Mouse (Mus musculus) kidney, postnatal 0 days (tissue): ENCODE results near the gene Amdhd2. TPM values are rescaled to one million over a fixed set of nuclear protein-coding genes. Genes with fewer than 3 reads are reported as not detected.

Source experiments
- ATAC-seq: fragments of 200-750 bp; cut with Nextera tagmentation; replicated peaks from 2 replicates; pipeline ENCODE4 v1.8.0; 2017; ENCODE audit warnings: low read depth, moderate number of reproducible peaks, moderate TSS enrichment, moderate library complexity; ENCODE audit not compliant: low FRiP score
- DNase-seq: peaks from one replicate; pipeline ENCODE4 v3.0.0-alpha.2; 2016; ENCODE audit warnings: low spot score
- H3K27ac ChIP-seq: fragments of 300-500 bp; sonication (generic); 2 replicates; pipeline ENCODE4 v1.5.1; 2014; ENCODE audit warnings: mild to moderate bottlenecking
- H3K27me3 ChIP-seq: fragments of 300-500 bp; sonication (generic); 2 replicates; pipeline ENCODE4 v1.6.1; 2014; ENCODE audit warnings: low read length, mixed read lengths; ENCODE audit not compliant: insufficient read depth
- H3K36me3 ChIP-seq: fragments of 300-500 bp; sonication (generic); 2 replicates; pipeline ENCODE4 v1.6.1; 2014; ENCODE audit warnings: low read length, mixed read lengths; ENCODE audit not compliant: insufficient read depth
- H3K4me1 ChIP-seq: fragments of 300-500 bp; sonication (generic); replicated peaks from 2 replicates; pipeline ENCODE4 v1.6.1; 2014; ENCODE audit warnings: antibody characterized with exemption, low read length, mixed read lengths; ENCODE audit not compliant: insufficient read depth
- H3K4me2 ChIP-seq: fragments of 300-500 bp; sonication (generic); 2 replicates; pipeline ENCODE4 v1.6.1; 2014; ENCODE audit warnings: mild to moderate bottlenecking, low read length, moderate library complexity, mixed read lengths
- H3K4me3 ChIP-seq: fragments of 300-500 bp; sonication (generic); replicated peaks from 2 replicates; pipeline ENCODE4 v1.5.1; 2014; ENCODE audit warnings: low read depth, low read length
- H3K9ac ChIP-seq: fragments of 300-500 bp; sonication (generic); 2 replicates; pipeline ENCODE4 v1.6.1; 2014; ENCODE audit warnings: low read depth, low read length
- H3K9me3 ChIP-seq: fragments of 300-500 bp; sonication (generic); replicated peaks from 2 replicates; pipeline ENCODE4 v1.6.1; 2016; ENCODE audit warnings: low read length, inconsistent platforms, mixed read lengths
- CTCF ChIP-seq: IDR thresholded peaks from 2 replicates; pipeline ENCODE4 v1.5.1; 2016; ENCODE audit warnings: antibody characterized with exemption, low read depth, mild to moderate bottlenecking, moderate library complexity
- WGBS: fragments of 180-500 bp; shearing (Covaris S2); extraction: QIAGEN DNeasy Blood & Tissue Kit; methylation state at CpG from one replicate; pipeline ENCODE4 v1.1.7; 2014; 5-methylcytosine and 5-hydroxymethylcytosine counted together
- polyA plus RNA-seq: library from polyadenylated mRNA; unstranded; fragments of >200 nt; fragmentation: Nextera tagmentation; extraction: Ambion mirVana; gene quantifications from 2 replicates; pipeline ENCODE4 v1.2.1, GENCODE M21; 2015

Amdhd2 gene
- polyA plus RNA-seq, 1 experiment from 2014 or later, result 47.9 TPM

- ATAC-seq (no peak), DNase-seq (no peak)
- H3K4me1 ChIP-seq, result no peaks in the 10 kb centered on the region
- no peak overlapping the region for H3K9ac ChIP-seq
- H3K27ac ChIP-seq, result no peak overlapping the region
- no peaks in the 10 kb centered on the region for H3K9me3 ChIP-seq
- 67% methylated on average over 4 of the region's 4 CpGs for WGBS
- no peak for TF ChIP-seq CTCF
- no peaks in the 10 kb centered on the region for H3K27me3 ChIP-seq
- no peaks in the 10 kb centered on the region for H3K36me3 ChIP-seq
- H3K4me3 ChIP-seq, result no peak overlapping the region
- no peak overlapping the region for H3K4me2 ChIP-seq
These were observed 27.9 kb upstream of the Amdhd2 start for GRCm38 (mm10) chr17:24191481-24191880.

GRCm38 (mm10) chr17:24190934-24191333, 27.4 kb upstream of the Amdhd2 start:
- no peaks in the 10 kb centered on the region for H3K27me3 ChIP-seq
- no peaks in the 10 kb centered on the region for H3K36me3 ChIP-seq
- H3K4me3 ChIP-seq, result no peak overlapping the region
- H3K9me3 ChIP-seq, result no peaks in the 10 kb centered on the region
- H3K4me2 ChIP-seq, result no peak overlapping the region
- TF ChIP-seq CTCF, result no peak
- H3K9ac ChIP-seq, result no peak overlapping the region
- WGBS, result 85% methylated on average over 2 of the region's 2 CpGs
- no peak overlapping the region for H3K27ac ChIP-seq
- DNase-seq, result no peak
- ATAC-seq, result no peak
- no peaks in the 10 kb centered on the region for H3K4me1 ChIP-seq

- Histone ChIP-seq H3K4me1 (no peaks in the 10 kb centered on the region), H3K36me3 (no peaks in the 10 kb centered on the region), H3K9me3 (no peaks in the 10 kb centered on the region), H3K27ac (no peak overlapping the region), H3K27me3 (no peaks in the 10 kb centered on the region), H3K4me3 (no peak overlapping the region), H3K4me2 (no peak overlapping the region), H3K9ac (no peak overlapping the region)
- ATAC-seq (no peak), DNase-seq (no peak)
- WGBS, result 77% methylated on average over 3 of the region's 3 CpGs
- TF ChIP-seq CTCF, result no peak
These were observed 10.7 kb upstream of the Amdhd2 start for GRCm38 (mm10) chr17:24174259-24174658.

GRCm38 (mm10) chr17:24173423-24173822, 9.9 kb upstream of the Amdhd2 start:
- no peaks in the 10 kb centered on the region for H3K9me3 ChIP-seq
- DNase-seq, result peak; percentile 89
- TF ChIP-seq CTCF, result peak; percentile 98
- no peaks in the 10 kb centered on the region for H3K4me1 ChIP-seq
- no peak overlapping the region for H3K27ac ChIP-seq
- H3K36me3 ChIP-seq, result no peaks in the 10 kb centered on the region
- H3K27me3 ChIP-seq, result no peaks in the 10 kb centered on the region
- no peak overlapping the region for H3K4me2 ChIP-seq
- H3K9ac ChIP-seq, result no peak overlapping the region
- no peak for ATAC-seq
- 4% methylated on average over 3 of the region's 3 CpGs for WGBS
- H3K4me3 ChIP-seq, result no peak overlapping the region

GRCm38 (mm10) chr17:24171738-24172137, 8.2 kb upstream of the Amdhd2 start:
- no peak overlapping the region for H3K27ac ChIP-seq
- WGBS, result 85% methylated on average over 4 of the region's 4 CpGs
- DNase-seq, result no peak

GRCm38 (mm10) chr17:24170729-24171128, 7.2 kb upstream of the Amdhd2 start:
- DNase-seq (no peak), ATAC-seq (no peak)
- peak overlapping the region; percentile 92; the same call in 1 of the 2 replicates for H3K27ac ChIP-seq
- no peaks in the 10 kb centered on the region for H3K9me3 ChIP-seq
- peaks cover 4% of the 10 kb centered on the region; the same call in 1 of the 2 replicates for H3K36me3 ChIP-seq
- no peak overlapping the region for H3K4me2 ChIP-seq
- 76% methylated on average over 5 of the region's 5 CpGs for WGBS
- peaks cover 6% of the 10 kb centered on the region for H3K4me1 ChIP-seq
- no peak overlapping the region for H3K9ac ChIP-seq
- H3K27me3 ChIP-seq, result no peaks in the 10 kb centered on the region
- no peak for TF ChIP-seq CTCF
- no peak overlapping the region for H3K4me3 ChIP-seq

More at GRCm38 (mm10) chr17:24171738-24172137, 8.2 kb upstream of the Amdhd2 start:
- Histone ChIP-seq H3K9ac (no peak overlapping the region), H3K9me3 (no peaks in the 10 kb centered on the region), H3K27me3 (no peaks in the 10 kb centered on the region), H3K4me2 (no peak overlapping the region), H3K4me3 (no peak overlapping the region), H3K36me3 (peaks cover 1% of the 10 kb centered on the region; the same call in 1 of the 2 replicates), H3K4me1 (peaks cover 6% of the 10 kb centered on the region)
- ATAC-seq, result no peak
- TF ChIP-seq CTCF, result no peak

GRCm38 (mm10) chr17:24170125-24170524, 6.6 kb upstream of the Amdhd2 start:
- peaks cover 4% of the 10 kb centered on the region; the same call in 1 of the 2 replicates for H3K36me3 ChIP-seq
- peak overlapping the region; percentile 74 for H3K4me2 ChIP-seq
- ATAC-seq, result no peak
- H3K27me3 ChIP-seq, result no peaks in the 10 kb centered on the region
- WGBS, result 51% methylated on average over 3 of the region's 3 CpGs
- peaks cover 6% of the 10 kb centered on the region for H3K4me1 ChIP-seq
- H3K9me3 ChIP-seq, result no peaks in the 10 kb centered on the region
- peak overlapping the region; percentile 92; the same call in 1 of the 2 replicates for H3K27ac ChIP-seq
- TF ChIP-seq CTCF, result no peak
- no peak for DNase-seq
- H3K4me3 ChIP-seq, result peak overlapping the region; percentile 54
- peak overlapping the region; percentile 87 for H3K9ac ChIP-seq
